Mouse (Mus musculus) cortical plate, adult 2 months (tissue): ENCODE results near the gene Dpep1.

Experiments
- CTCF ChIP-seq: fragments of 200-500 bp; IDR thresholded peaks from 2 replicates; pipeline ENCODE4 v1.5.1; 2011; ENCODE audit warnings: mild to moderate bottlenecking, control low read depth, low read length; ENCODE audit not compliant: insufficient read depth; ENCODE audit errors: extremely low read depth
- POLR2A ChIP-seq: fragments of 200-500 bp; IDR thresholded peaks from 2 replicates; pipeline ENCODE4 v1.6.1; 2011; ENCODE audit warnings: mild to moderate bottlenecking, low read length, control low read depth; ENCODE audit not compliant: insufficient read depth; ENCODE audit errors: extremely low read depth

GRCm38 (mm10) chr8:123244382-123244781 lies 58.3 kb downstream of the Dpep1 start:
- no peak for TF ChIP-seq POLR2A
- no peak for TF ChIP-seq CTCF
